Mouse (Mus musculus): Measurements from ENCODE around the gene Lonrf2. TPM values are rescaled to one million over a fixed set of nuclear protein-coding genes. Genes with fewer than 3 reads are reported as not detected.

Lonrf2 gene
- total and polyA plus RNA-seq, 3 experiments = not detected

GRCm38 (mm10) chr1:38871834-38872233, 35.3 kb upstream of the Lonrf2 start:
- Histone ChIP-seq H3K27ac (ENCODE audit: insufficient read depth, low read depth) (no peak overlapping the region), H3K36me3 (replicated peaks in 1 of 2; ENCODE audit: control insufficient read depth in 1 of 2, insufficient read depth in 1 of 2, low read length in 1 of 2) (peaks cover 0 to 57% of the 10 kb centered on the region in 2 experiments), H3K79me2 (replicated peaks; ENCODE audit: control insufficient read depth, extremely low read depth, insufficient read depth, poor library complexity, severe bottlenecking) (no peaks in the 10 kb centered on the region), H3K9ac (ENCODE audit: insufficient read depth, low read depth) (no peak overlapping the region), H3K27me3 (replicated peaks) (no peaks in the 10 kb centered on the region), H3K4me1 (ENCODE audit: control insufficient read depth in 1 of 2, insufficient read depth in 2 of 2) (no peaks in the 10 kb centered on the region), H3K4me2 (ENCODE audit: insufficient read depth, low read depth, poor library complexity, severe bottlenecking) (no peak overlapping the region), H3K9me3 (replicated peaks; ENCODE audit: low read length) (no peaks in the 10 kb centered on the region), H3K4me3 (replicated peaks in 1 of 3; ENCODE audit: low read depth in 2 of 3, low read length in 2 of 3, poor library complexity in 1 of 3) (no peak overlapping the region)
- DNase-seq (ENCODE audit: extremely low read depth) = no peak
- TF ChIP-seq PAX5 (IDR thresholded peaks at IDR 0.05; ENCODE audit: low read length) (no peak), RCOR1 (conservative IDR thresholded peaks at IDR 0.05; ENCODE audit: low read depth, low read length) (no peak), JUND (conservative IDR thresholded peaks at IDR 0.05; ENCODE audit: low read depth, low read length) (no peak), JUN (IDR thresholded peaks at IDR 0.05; ENCODE audit: insufficient read depth, low read depth, low read length) (no peak), NRF1 (IDR thresholded peaks at IDR 0.05; ENCODE audit: low read depth, low read length) (no peak), MXI1 (IDR thresholded peaks at IDR 0.05; ENCODE audit: low read depth, low read length) (no peak), MEF2A (IDR thresholded peaks at IDR 0.05; ENCODE audit: borderline replicate concordance, low read depth, low read length) (no peak), MYC (IDR thresholded peaks at IDR 0.05; ENCODE audit: low read depth, low read length) (no peak), E2F4 (IDR thresholded peaks at IDR 0.05; ENCODE audit: insufficient replicate concordance, low read depth, low read length) (no peak), UBTF (IDR thresholded peaks at IDR 0.05; ENCODE audit: low read depth, low read length) (no peak), CHD1 (IDR thresholded peaks at IDR 0.05; ENCODE audit: low read depth, low read length) (no peak), ETS1 (conservative IDR thresholded peaks at IDR 0.05; ENCODE audit: low read depth, low read length) (no peak), USF1 (IDR thresholded peaks at IDR 0.05; ENCODE audit: low read depth, low read length) (no peak), BHLHE40 (IDR thresholded peaks at IDR 0.05; ENCODE audit: low read depth, low read length) (no peak), MAX (IDR thresholded peaks at IDR 0.05; ENCODE audit: low read length) (no peak), SIN3A (IDR thresholded peaks at IDR 0.05; ENCODE audit: low read length) (no peak)
- in situ Hi-C loops (cut with MboI; ENCODE audit: low pct_ligation_motif_present, low pct_unique_long_range_greater_than_20kb, low sequenced_read_pairs) = no loop called here
- dilution Hi-C loops (cut with MboI; ENCODE audit: extremely low pct_ligation_motif_present, extremely low pct_unique_long_range_greater_than_20kb, low sequenced_read_pairs) = no loop called here

GRCm38 (mm10) chr1:38869398-38870195, 33.1 kb upstream of the Lonrf2 start:
- H3K36me3 ChIP-seq (replicated peaks in 1 of 2; ENCODE audit: control insufficient read depth in 1 of 2, insufficient read depth in 1 of 2, low read length in 1 of 2) = peaks cover 3 to 67% of the 10 kb centered on the region in 2 experiments
- no peak overlapping the region for H3K4me2 ChIP-seq (ENCODE audit: insufficient read depth, low read depth, poor library complexity, severe bottlenecking)
- dilution Hi-C loops (cut with MboI; ENCODE audit: extremely low pct_ligation_motif_present, extremely low pct_unique_long_range_greater_than_20kb, low sequenced_read_pairs) = no loop called here
- in situ Hi-C loops (cut with MboI; ENCODE audit: low pct_ligation_motif_present, low pct_unique_long_range_greater_than_20kb, low sequenced_read_pairs) = loop anchor here (10.0 kb wide), 1 partner anchor 65 kb away; the partner anchor contains the start of gene Nms
- no peaks in the 10 kb centered on the region for H3K79me2 ChIP-seq (replicated peaks; ENCODE audit: control insufficient read depth, extremely low read depth, insufficient read depth, poor library complexity, severe bottlenecking)
- no peak for DNase-seq (ENCODE audit: extremely low read depth)
- no peak overlapping the region for H3K27ac ChIP-seq (ENCODE audit: insufficient read depth, low read depth)
- H3K27me3 ChIP-seq (replicated peaks) = no peaks in the 10 kb centered on the region
- H3K9ac ChIP-seq (ENCODE audit: insufficient read depth, low read depth) = no peak overlapping the region
- no peak overlapping the region for H3K4me3 ChIP-seq (replicated peaks in 1 of 3; ENCODE audit: low read depth in 2 of 3, low read length in 2 of 3, poor library complexity in 1 of 3)
- no peaks in the 10 kb centered on the region for H3K9me3 ChIP-seq (replicated peaks; ENCODE audit: low read length)
- TF ChIP-seq MAFK (IDR thresholded peaks at IDR 0.05; ENCODE audit: insufficient replicate concordance, low read length) = no peak
- no peak for TF ChIP-seq IRF4 (IDR thresholded peaks at IDR 0.05; ENCODE audit: low read depth, low read length)
- no peak for TF ChIP-seq UBTF (IDR thresholded peaks at IDR 0.05; ENCODE audit: low read depth, low read length)
- no peaks in the 10 kb centered on the region for H3K4me1 ChIP-seq (ENCODE audit: control insufficient read depth in 1 of 2, insufficient read depth in 2 of 2)
